Mouse (Mus musculus): ENCODE data around the gene Frmd4a. TPM values are rescaled to one million over a fixed set of nuclear protein-coding genes. Genes with fewer than 3 reads are reported as not detected.

Gene Frmd4a
- total RNA-seq, 1 experiment: 9.3 TPM

- DNase-seq (ENCODE audit: low read depth, low spot score): no peak
- no peaks in the 10 kb centered on the region for H3K9me3 ChIP-seq (ENCODE audit: control insufficient read depth, insufficient read depth, low read depth, low read length)
- no peak for TF ChIP-seq ZC3H11A (IDR thresholded peaks at IDR 0.05; ENCODE audit: borderline replicate concordance, low read depth, low read length)
- no peak overlapping the region for H3K9ac ChIP-seq (ENCODE audit: insufficient read depth, low read depth, low read length, poor library complexity, severe bottlenecking)
- H3K4me3 ChIP-seq (ENCODE audit: insufficient read depth in 1 of 2, low read depth in 1 of 2, low read length in 2 of 2, poor library complexity in 1 of 2, severe bottlenecking in 1 of 2): no peak overlapping the region
- H3K36me3 ChIP-seq (ENCODE audit: control insufficient read depth, insufficient read depth, low read length, poor library complexity, severe bottlenecking): no peaks in the 10 kb centered on the region
- H3K27ac ChIP-seq (ENCODE audit: insufficient read depth, low read depth, low read length, poor library complexity, severe bottlenecking): no peak overlapping the region
- H3K4me1 ChIP-seq (ENCODE audit: control insufficient read depth in 2 of 2, insufficient read depth in 2 of 2, low read length in 2 of 2, poor library complexity in 1 of 2): no peaks in the 10 kb centered on the region
- in situ Hi-C loops (cut with MboI; ENCODE audit: low sequenced_read_pairs in 2 of 2, unreplicated experiment in 2 of 2): no loop called here
Measured at GRCm38 (mm10) chr2:4474539-4474937, 457.0 kb downstream of the Frmd4a start.

- H3K27ac ChIP-seq (ENCODE audit: insufficient read depth, low read depth, low read length, poor library complexity, severe bottlenecking): no peak overlapping the region
- H3K9ac ChIP-seq (ENCODE audit: insufficient read depth, low read depth, low read length, poor library complexity, severe bottlenecking): no peak overlapping the region
- H3K4me1 ChIP-seq (ENCODE audit: control insufficient read depth in 2 of 2, insufficient read depth in 2 of 2, low read length in 2 of 2, poor library complexity in 1 of 2): no peaks in the 10 kb centered on the region
- H3K36me3 ChIP-seq (ENCODE audit: control insufficient read depth, insufficient read depth, low read length, poor library complexity, severe bottlenecking): no peaks in the 10 kb centered on the region
- no peak overlapping the region for H3K4me3 ChIP-seq (ENCODE audit: insufficient read depth in 1 of 2, low read depth in 1 of 2, low read length in 2 of 2, poor library complexity in 1 of 2, severe bottlenecking in 1 of 2)
- no peak for TF ChIP-seq MAFK (IDR thresholded peaks at IDR 0.05; ENCODE audit: insufficient read depth, low read depth, low read length)
- TF ChIP-seq CHD2 (IDR thresholded peaks at IDR 0.05; ENCODE audit: low read depth, low read length): no peak
- TF ChIP-seq ZNF384 (IDR thresholded peaks at IDR 0.05; ENCODE audit: low read depth, low read length): no peak
- TF ChIP-seq ZC3H11A (IDR thresholded peaks at IDR 0.05; ENCODE audit: borderline replicate concordance, low read depth, low read length): no peak
- TF ChIP-seq HCFC1 (IDR thresholded peaks at IDR 0.05; ENCODE audit: borderline replicate concordance, insufficient read depth, low read length): no peak
- H3K9me3 ChIP-seq (ENCODE audit: control insufficient read depth, insufficient read depth, low read depth, low read length): no peaks in the 10 kb centered on the region
- in situ Hi-C loops (cut with MboI; ENCODE audit: low sequenced_read_pairs in 2 of 2, unreplicated experiment in 2 of 2): no loop called here
- no peak for DNase-seq (ENCODE audit: low read depth, low spot score)
Measured at GRCm38 (mm10) chr2:4475991-4476390, 458.5 kb downstream of the Frmd4a start.

GRCm38 (mm10) chr2:4476608-4477007, 459.1 kb downstream of the Frmd4a start:
- DNase-seq (ENCODE audit: low read depth, low spot score): no peak
- Histone ChIP-seq H3K9ac (ENCODE audit: insufficient read depth, low read depth, low read length, poor library complexity, severe bottlenecking) (no peak overlapping the region), H3K36me3 (ENCODE audit: control insufficient read depth, insufficient read depth, low read length, poor library complexity, severe bottlenecking) (no peaks in the 10 kb centered on the region), H3K27ac (ENCODE audit: insufficient read depth, low read depth, low read length, poor library complexity, severe bottlenecking) (no peak overlapping the region; the same call in 1 of the 2 replicates), H3K4me3 (ENCODE audit: insufficient read depth in 1 of 2, low read depth in 1 of 2, low read length in 2 of 2, poor library complexity in 1 of 2, severe bottlenecking in 1 of 2) (no peak overlapping the region), H3K9me3 (ENCODE audit: control insufficient read depth, insufficient read depth, low read depth, low read length) (no peaks in the 10 kb centered on the region), H3K4me1 (ENCODE audit: control insufficient read depth in 2 of 2, insufficient read depth in 2 of 2, low read length in 2 of 2, poor library complexity in 1 of 2) (no peaks in the 10 kb centered on the region)
- in situ Hi-C loops (cut with MboI; ENCODE audit: low sequenced_read_pairs in 2 of 2, unreplicated experiment in 2 of 2): no loop called here
- TF ChIP-seq CHD2 (IDR thresholded peaks at IDR 0.05; ENCODE audit: low read depth, low read length) (no peak), MAFK (IDR thresholded peaks at IDR 0.05; ENCODE audit: insufficient read depth, low read depth, low read length) (no peak), ZNF384 (IDR thresholded peaks at IDR 0.05; ENCODE audit: low read depth, low read length) (no peak), ZC3H11A (IDR thresholded peaks at IDR 0.05; ENCODE audit: borderline replicate concordance, low read depth, low read length) (no peak), HCFC1 (IDR thresholded peaks at IDR 0.05; ENCODE audit: borderline replicate concordance, insufficient read depth, low read length) (no peak)

- Histone ChIP-seq H3K4me3 (ENCODE audit: insufficient read depth in 1 of 2, low read depth in 1 of 2, low read length in 2 of 2, poor library complexity in 1 of 2, severe bottlenecking in 1 of 2) (no peak overlapping the region), H3K9ac (ENCODE audit: insufficient read depth, low read depth, low read length, poor library complexity, severe bottlenecking) (no peak overlapping the region), H3K36me3 (ENCODE audit: control insufficient read depth, insufficient read depth, low read length, poor library complexity, severe bottlenecking) (no peaks in the 10 kb centered on the region), H3K4me1 (ENCODE audit: control insufficient read depth in 2 of 2, insufficient read depth in 2 of 2, low read length in 2 of 2, poor library complexity in 1 of 2) (no peaks in the 10 kb centered on the region), H3K27ac (ENCODE audit: insufficient read depth, low read depth, low read length, poor library complexity, severe bottlenecking) (no peak overlapping the region), H3K9me3 (ENCODE audit: control insufficient read depth, insufficient read depth, low read depth, low read length) (no peaks in the 10 kb centered on the region)
- in situ Hi-C loops (cut with MboI; ENCODE audit: low sequenced_read_pairs in 2 of 2, unreplicated experiment in 2 of 2): no loop called here
- TF ChIP-seq CHD2 (IDR thresholded peaks at IDR 0.05; ENCODE audit: low read depth, low read length) (no peak), MAFK (IDR thresholded peaks at IDR 0.05; ENCODE audit: insufficient read depth, low read depth, low read length) (no peak), ZNF384 (IDR thresholded peaks at IDR 0.05; ENCODE audit: low read depth, low read length) (no peak), ZC3H11A (IDR thresholded peaks at IDR 0.05; ENCODE audit: borderline replicate concordance, low read depth, low read length) (no peak), HCFC1 (IDR thresholded peaks at IDR 0.05; ENCODE audit: borderline replicate concordance, insufficient read depth, low read length) (no peak)
- DNase-seq (ENCODE audit: low read depth, low spot score): no peak
Measured at GRCm38 (mm10) chr2:4477311-4477710, 459.8 kb downstream of the Frmd4a start.

GRCm38 (mm10) chr2:4480180-4480579, 462.7 kb downstream of the Frmd4a start:
- H3K9ac ChIP-seq (ENCODE audit: insufficient read depth, low read depth, low read length, poor library complexity, severe bottlenecking): no peak overlapping the region
- no peak overlapping the region for H3K4me3 ChIP-seq (ENCODE audit: insufficient read depth in 1 of 2, low read depth in 1 of 2, low read length in 2 of 2, poor library complexity in 1 of 2, severe bottlenecking in 1 of 2)
- in situ Hi-C loops (cut with MboI; ENCODE audit: low sequenced_read_pairs in 2 of 2, unreplicated experiment in 2 of 2): no loop called here
- DNase-seq (ENCODE audit: low read depth, low spot score): no peak
- no peak overlapping the region for H3K27ac ChIP-seq (ENCODE audit: insufficient read depth, low read depth, low read length, poor library complexity, severe bottlenecking)
- no peaks in the 10 kb centered on the region for H3K36me3 ChIP-seq (ENCODE audit: control insufficient read depth, insufficient read depth, low read length, poor library complexity, severe bottlenecking)
- no peaks in the 10 kb centered on the region for H3K4me1 ChIP-seq (ENCODE audit: control insufficient read depth in 2 of 2, insufficient read depth in 2 of 2, low read length in 2 of 2, poor library complexity in 1 of 2)
- H3K9me3 ChIP-seq (ENCODE audit: control insufficient read depth, insufficient read depth, low read depth, low read length): no peaks in the 10 kb centered on the region
- TF ChIP-seq ZC3H11A (IDR thresholded peaks at IDR 0.05; ENCODE audit: borderline replicate concordance, low read depth, low read length) (no peak), MAFK (IDR thresholded peaks at IDR 0.05; ENCODE audit: insufficient read depth, low read depth, low read length) (no peak), ZNF384 (IDR thresholded peaks at IDR 0.05; ENCODE audit: low read depth, low read length) (no peak), CHD2 (IDR thresholded peaks at IDR 0.05; ENCODE audit: low read depth, low read length) (no peak), HCFC1 (IDR thresholded peaks at IDR 0.05; ENCODE audit: borderline replicate concordance, insufficient read depth, low read length) (no peak)

All from ES-E14 (cell line).